Comparison of ENCODE assay signal across 8 mouse cellular contexts in genomic region chr15:65701510-65701909, GRCm38 (mm10).
DNase-seq lines count a peak whose midpoint lies in the region; ATAC-seq and TF ChIP-seq lines count a peak whose summit lies in the region.

No protein-coding gene starts in this region.

- H3K79me2 ChIP-seq in CH12.LX (replicated peaks; ENCODE audit: control insufficient read depth, extremely low read depth, insufficient read depth, poor library complexity, severe bottlenecking): no peaks in the 10 kb centered on the region

- ATAC-seq in kidney, postnatal 0 days (replicated peaks; ENCODE audit: low FRiP score, low read depth): no peak
- no peak for ATAC-seq in kidney, embryonic 16.5 days (ENCODE audit: low FRiP score, low TSS enrichment)

- no peaks in the 10 kb centered on the region for H3K36me3 ChIP-seq in kidney, postnatal 0 days (ENCODE audit: insufficient read depth, low read length)
- H3K36me3 ChIP-seq in kidney, embryonic 16.5 days (ENCODE audit: insufficient read depth, low read length): no peaks in the 10 kb centered on the region
- no peaks in the 10 kb centered on the region for H3K36me3 ChIP-seq in CH12.LX (replicated peaks in 1 of 2; ENCODE audit: control insufficient read depth in 1 of 2, insufficient read depth in 1 of 2, low read length in 1 of 2)

- H3K4me2 ChIP-seq in kidney, postnatal 0 days (ENCODE audit: low read length): no peak overlapping the region
- no peak overlapping the region for H3K4me2 ChIP-seq in kidney, embryonic 16.5 days (replicated peaks; ENCODE audit: low read depth, low read length)
- no peak overlapping the region for H3K4me2 ChIP-seq in CH12.LX (ENCODE audit: insufficient read depth, low read depth, poor library complexity, severe bottlenecking)

- in situ Hi-C loops in CH12.LX (cut with MboI; ENCODE audit: low pct_ligation_motif_present, low pct_unique_long_range_greater_than_20kb, low sequenced_read_pairs): no loop called here

- WGBS in kidney, postnatal 0 days: 7% methylated on average over 1 of the region's 1 CpGs
- 6% methylated on average over 1 of the region's 1 CpGs for WGBS in kidney, embryonic 16.5 days

- dilution Hi-C loops in CH12.LX (cut with MboI; ENCODE audit: extremely low pct_ligation_motif_present, extremely low pct_unique_long_range_greater_than_20kb, low sequenced_read_pairs): no loop called here

- intact Hi-C loops in gastrocnemius, postnatal 36 days (cut with DNase I): no loop called here

- H3K9ac ChIP-seq in kidney, postnatal 0 days (ENCODE audit: low read depth, low read length): no peak overlapping the region
- H3K9ac ChIP-seq in kidney, embryonic 16.5 days (replicated peaks; ENCODE audit: low read length): no peak overlapping the region
- H3K9ac ChIP-seq in CH12.LX (ENCODE audit: insufficient read depth, low read depth): no peak overlapping the region

- TF ChIP-seq CTCF in kidney, postnatal 0 days (IDR thresholded peaks at IDR 0.05; ENCODE audit: low read depth): peak; percentile 68
- peak in 1 of 2 experiments; percentile 62; a peak in 2 of 4 replicates for TF ChIP-seq CTCF in CH12.LX (conservative IDR thresholded peaks at IDR 0.05 in 1 of 2, IDR thresholded peaks at IDR 0.05 in 1 of 2; ENCODE audit: low read depth in 2 of 2, low read length in 2 of 2)

- H3K4me3 ChIP-seq in kidney, postnatal 0 days (replicated peaks; ENCODE audit: low read depth, low read length): no peak overlapping the region
- no peak overlapping the region for H3K4me3 ChIP-seq in kidney, embryonic 16.5 days (ENCODE audit: low read length)
- no peak overlapping the region for H3K4me3 ChIP-seq in CH12.LX (replicated peaks in 1 of 3; ENCODE audit: low read depth in 2 of 3, low read length in 2 of 3, poor library complexity in 1 of 3)

- no peaks in the 10 kb centered on the region for H3K9me3 ChIP-seq in kidney, postnatal 0 days (replicated peaks; ENCODE audit: low read length)
- no peaks in the 10 kb centered on the region for H3K9me3 ChIP-seq in kidney, embryonic 16.5 days (ENCODE audit: low read length)
- H3K9me3 ChIP-seq in CH12.LX (replicated peaks; ENCODE audit: low read length): no peaks in the 10 kb centered on the region

- no peak for TF ChIP-seq POLR2A in CH12.LX (IDR thresholded peaks at IDR 0.05; ENCODE audit: low read depth, low read length)

- no peak for TF ChIP-seq EP300 in CH12.LX (IDR thresholded peaks at IDR 0.05; ENCODE audit: low read length)

- TF ChIP-seq RAD21 in CH12.LX (IDR thresholded peaks at IDR 0.05; ENCODE audit: low read depth, low read length): peak; percentile 63

- no peak overlapping the region for H3K27ac ChIP-seq in kidney, postnatal 0 days
- no peak overlapping the region for H3K27ac ChIP-seq in kidney, embryonic 16.5 days (ENCODE audit: low read length)
- no peak overlapping the region for H3K27ac ChIP-seq in CH12.LX (ENCODE audit: insufficient read depth, low read depth)

- no peaks in the 10 kb centered on the region for H3K27me3 ChIP-seq in kidney, postnatal 0 days (ENCODE audit: insufficient read depth, low read length)
- H3K27me3 ChIP-seq in kidney, embryonic 16.5 days (ENCODE audit: insufficient read depth, low read length): no peaks in the 10 kb centered on the region
- H3K27me3 ChIP-seq in CH12.LX (replicated peaks): no peaks in the 10 kb centered on the region

- DNase-seq in kidney, postnatal 0 days (ENCODE audit: low spot score): peak; percentile 39
- DNase-seq in CH12.LX (ENCODE audit: extremely low read depth) (peak; percentile 20), adipocyte (ENCODE audit: low spot score) (peak; percentile 6)
- DNase-seq in forelimb bud, embryonic 11.5 days (ENCODE audit: low read depth, low spot score): peak; percentile 2
- no peak for DNase-seq in adrenal gland, postnatal 25 days
- DNase-seq in gastrocnemius, postnatal 36 days: no peak
- no peak for DNase-seq in spleen, postnatal 4 days (ENCODE audit: low spot score in 2 of 2)

- H3K4me1 ChIP-seq in kidney, postnatal 0 days (replicated peaks; ENCODE audit: insufficient read depth, low read length): no peaks in the 10 kb centered on the region
- H3K4me1 ChIP-seq in kidney, embryonic 16.5 days (ENCODE audit: insufficient read depth, low read length): no peaks in the 10 kb centered on the region
- H3K4me1 ChIP-seq in CH12.LX (ENCODE audit: control insufficient read depth in 1 of 2, insufficient read depth in 2 of 2): no peaks in the 10 kb centered on the region

TF ChIP-seq in CH12.LX, 34 proteins besides CTCF, POLR2A, EP300 and RAD21:
- no peak for TF ChIP-seq GABPA (IDR thresholded peaks at IDR 0.05; ENCODE audit: insufficient replicate concordance, low read depth, low read length)
- TF ChIP-seq MYC (IDR thresholded peaks at IDR 0.05; ENCODE audit: low read depth, low read length): peak; percentile 67; the same call in 1 of the 2 replicates
- TF ChIP-seq MAZ (IDR thresholded peaks at IDR 0.05; ENCODE audit: low read depth, low read length): no peak
- no peak for TF ChIP-seq HCFC1 (IDR thresholded peaks at IDR 0.05; ENCODE audit: low read depth, low read length)
- TF ChIP-seq SMC3 (IDR thresholded peaks at IDR 0.05; ENCODE audit: low read depth, low read length): peak; percentile 47
- TF ChIP-seq MAX (IDR thresholded peaks at IDR 0.05; ENCODE audit: low read length): peak; percentile 29; the same call in 1 of the 2 replicates

Comparison
In these comparisons a context has a peak if more than half of its experiments do, and no peak if none do; other contexts are left out.
1. DNase-seq: peak in kidney, postnatal 0 days (single experiment), CH12.LX (single experiment), adipocyte (single experiment) and forelimb bud, embryonic 11.5 days (single experiment); none in adrenal gland, postnatal 25 days (single experiment), gastrocnemius, postnatal 36 days (0 of 2) and spleen, postnatal 4 days (0 of 2).